Mouse (Mus musculus) C3H10T1/2 (cell line): ENCODE measurements around the gene Kif19a. TPM values are rescaled to one million over a fixed set of nuclear protein-coding genes. Genes with fewer than 3 reads are reported as not detected.

ENCODE experiments used
- polyA plus RNA-seq, 2 experiments: library from polyadenylated mRNA; unstranded; fragments of >200 nt; fragmentation: generic; extraction: Trizol; gene quantifications; one replicate each; pipeline ENCODE4 v1.2.1; 2012; ENCODE audit warnings: missing spikeins in 2 of 2

Kif19a gene
- polyA plus RNA-seq = under 1 TPM in 1 of 2 experiments, not detected in 1; 0.06 TPM

GRCm38 (mm10) chr11:114764820-114765818, at the start of gene Kif19a:
Gene Kif19a (plus strand): TSS chr11:114765388.

GRCm38 (mm10) chr11:114726965-114727825, 38.0 kb upstream of the Kif19a start, which contains the start of gene Dnaic2:
Gene Dnaic2 (plus strand): TSS chr11:114727408.

GRCm38 (mm10) chr11:114795848-114796322, 30.7 kb downstream of the Kif19a start, which contains the start of gene Btbd17:
Gene Btbd17 (minus strand): TSS chr11:114795945.

GRCm38 (mm10) chr11:114798624-114799023, 33.4 kb downstream of the Kif19a start, which contains the start of gene Gpr142:
Gene Gpr142 (plus strand): TSS chr11:114798924.

Other genes starting within 250 kb of the Kif19a start
- gene Rpl38, start 96.9 kb upstream of the Kif19a start, polyA plus RNA-seq = 1,000 to 10,000 TPM; 9,147 to 9,201 TPM
- gene Ttyh2, start 90.0 kb upstream of the Kif19a start, polyA plus RNA-seq = 10 to 100 TPM; 13.1 to 60.6 TPM
- gene Dnaic2, start 38.0 kb upstream of the Kif19a start, polyA plus RNA-seq = 1 to 10 TPM in 1 of 2 experiments, under 1 TPM in 1; 0.15 to 6.6 TPM
- under 1 TPM in 1 of 2 experiments, not detected in 1; 0.70 TPM for gene Btbd17, start 30.6 kb downstream of the Kif19a start, polyA plus RNA-seq
- not detected for gene Gpr142, start 33.5 kb downstream of the Kif19a start, polyA plus RNA-seq
- not detected for gene Gprc5c, start 85.8 kb downstream of the Kif19a start, polyA plus RNA-seq
- gene Cd300a, start 124.7 kb downstream of the Kif19a start, polyA plus RNA-seq = not detected
- under 1 TPM; 0.04 to 0.23 TPM for gene Cd300lb, start 169.0 kb downstream of the Kif19a start, polyA plus RNA-seq
- not detected for gene Cd300c, start 203.8 kb downstream of the Kif19a start, polyA plus RNA-seq
- not detected for gene Cd300ld, start 224.5 kb downstream of the Kif19a start, polyA plus RNA-seq
- not detected for gene Cd300c2, start 236.5 kb downstream of the Kif19a start, polyA plus RNA-seq